Mouse (Mus musculus) liver, embryonic 14.5 days (tissue): ENCODE measurements around the gene Ppp1r14c.

Experiments
- CTCF ChIP-seq: IDR thresholded peaks from 2 replicates; pipeline ENCODE4 v1.5.1; 2016; ENCODE audit warnings: antibody characterized with exemption, low read depth, control low read depth
- EP300 ChIP-seq: IDR thresholded peaks from 2 replicates; pipeline ENCODE4 v1.6.1; 2016; ENCODE audit warnings: antibody characterized with exemption, low read depth

DNA sequence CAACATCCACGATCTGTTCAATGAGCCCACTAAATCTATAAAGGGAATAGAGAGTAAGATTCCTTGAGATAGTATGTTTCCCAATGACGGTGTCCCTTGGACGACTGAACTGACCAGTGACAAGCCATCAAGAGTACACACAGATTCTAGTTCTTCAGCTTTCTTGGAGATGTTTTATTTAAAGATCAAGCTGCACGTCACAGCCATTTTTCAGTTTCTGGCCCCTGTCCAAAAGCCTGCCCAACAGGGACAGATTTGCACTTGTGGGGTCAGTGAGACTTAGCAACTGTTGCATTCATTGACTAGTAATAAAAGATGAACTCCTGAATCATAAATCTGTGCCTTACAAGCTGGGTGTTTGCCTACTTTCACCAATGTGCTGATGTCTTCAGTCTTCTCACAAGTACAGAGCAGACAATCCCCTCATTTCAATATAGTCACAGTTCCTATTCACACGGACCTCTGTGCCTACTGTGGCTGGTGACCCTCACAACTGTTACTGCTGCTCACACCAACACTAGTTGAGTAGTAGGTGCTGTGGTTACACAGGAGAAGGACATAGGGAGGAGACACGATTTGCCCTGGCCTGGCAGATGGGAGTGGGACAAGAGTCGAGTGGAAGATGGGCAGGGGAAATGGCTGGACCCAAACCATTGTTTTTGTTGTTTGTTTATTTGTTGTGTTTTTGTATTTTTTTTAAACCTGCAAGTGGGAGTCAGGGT lies 37.7 kb downstream of the Ppp1r14c start:
- no peak for TF ChIP-seq CTCF
- TF ChIP-seq EP300, result no peak
